Mouse (Mus musculus) layer of hippocampus, adult 18-20 months (tissue): ENCODE results near the gene S100a4. TPM values are rescaled to one million over a fixed set of nuclear protein-coding genes. Genes with fewer than 3 reads are reported as not detected.

Experiments used
- DNase-seq, 2 experiments: peaks; one replicate each; pipeline ENCODE4 v3.0.0; 2022; ENCODE audit warnings: low spot score in 2 of 2
- total RNA-seq, 2 experiments: library from RNA; stranded (reverse); gene quantifications; 2 replicates each; pipeline ENCODE4 v1.2.3; 2021

The S100a4 gene
- total RNA-seq, 2 experiments from 2014 or later = 2.9 to 5.3 TPM

- DNase-seq = no peak
These were observed 4.2 kb upstream of the S100a4 start for GRCm38 (mm10) chr3:90599401-90599800.

- DNase-seq = no peak
These were observed 3.5 kb upstream of the S100a4 start for GRCm38 (mm10) chr3:90600036-90600435.

- DNase-seq = no peak
These were observed 2.9 kb upstream of the S100a4 start for GRCm38 (mm10) chr3:90600458-90601195.

GRCm38 (mm10) chr3:90601486-90602110, 2.0 kb upstream of the S100a4 start, which contains the start of gene Gm42674:
Gene Gm42674 (plus strand): TSS chr3:90601904.
- no peak for DNase-seq

- DNase-seq = peak in 1 of 2 experiments; percentile 57
These were observed 845 bp downstream of the S100a4 start for GRCm38 (mm10) chr3:90604416-90604815.

GRCm38 (mm10) chr3:90605049-90605448, 1.5 kb downstream of the S100a4 start:
- DNase-seq = no peak

- no peak for DNase-seq
These were observed 2.2 kb downstream of the S100a4 start for GRCm38 (mm10) chr3:90605736-90606135.

- no peak for DNase-seq
These were observed 2.6 kb downstream of the S100a4 start for GRCm38 (mm10) chr3:90606185-90606584.

- DNase-seq = no peak
These were observed 3.8 kb downstream of the S100a4 start for GRCm38 (mm10) chr3:90607361-90607760.

GRCm38 (mm10) chr3:90608223-90608622, 4.7 kb downstream of the S100a4 start, which contains the start of gene S100a5:
Gene S100a5 (plus strand): TSS chr3:90608523.
- no peak for DNase-seq

GRCm38 (mm10) chr3:90609102-90609501, 5.5 kb downstream of the S100a4 start:
- no peak for DNase-seq

GRCm38 (mm10) chr3:90611494-90611893, 7.9 kb downstream of the S100a4 start:
- DNase-seq = no peak

- DNase-seq = no peak
These were observed 8.5 kb downstream of the S100a4 start for GRCm38 (mm10) chr3:90612061-90612460.

GRCm38 (mm10) chr3:90612728-90613291, 9.2 kb downstream of the S100a4 start, which contains the start of gene S100a6:
Gene S100a6 (plus strand): TSS chr3:90612882.
- peak in 1 of 2 experiments; percentile 71 for DNase-seq

- DNase-seq = no peak
These were observed 10.0 kb downstream of the S100a4 start for GRCm38 (mm10) chr3:90613461-90614147.

- DNase-seq = no peak
These were observed 10.6 kb downstream of the S100a4 start for GRCm38 (mm10) chr3:90614148-90614530.

GRCm38 (mm10) chr3:90614611-90615251, 11.2 kb downstream of the S100a4 start:
- DNase-seq = no peak

GRCm38 (mm10) chr3:90615415-90615814, 11.8 kb downstream of the S100a4 start:
- peak; percentile 62 to 83 for DNase-seq

GRCm38 (mm10) chr3:90615911-90616310, 12.3 kb downstream of the S100a4 start:
- no peak for DNase-seq

- DNase-seq = no peak
These were observed 14.0 kb downstream of the S100a4 start for GRCm38 (mm10) chr3:90617586-90617985.

GRCm38 (mm10) chr3:90621552-90621951, 18.0 kb downstream of the S100a4 start:
- DNase-seq = no peak
